Mouse (Mus musculus): ENCODE data around the gene Gm19426.

DNA sequence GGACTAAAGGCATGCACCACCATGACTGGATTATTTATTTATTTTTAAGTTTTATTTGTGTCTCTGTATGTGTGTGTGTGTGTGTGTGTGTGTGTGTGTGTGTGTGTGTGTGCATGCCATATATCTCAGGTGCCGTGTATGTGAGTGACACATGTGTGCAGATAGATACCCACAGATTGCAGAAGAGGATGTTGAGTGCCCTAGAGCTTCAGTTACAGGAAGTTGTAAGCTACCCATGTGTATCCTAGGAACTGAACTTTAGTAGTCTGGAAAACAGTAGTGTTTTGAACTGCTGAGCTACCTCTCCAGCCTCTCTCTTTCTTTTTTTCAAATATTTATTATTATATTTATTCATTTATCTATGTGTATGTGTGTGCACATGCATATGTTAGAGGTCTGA is 39.9 kb upstream of the Gm19426 start:
- TF ChIP-seq POLR2A (IDR thresholded peaks at IDR 0.05; ENCODE audit: low read depth, low read length) = no peak
- TF ChIP-seq CTCF (IDR thresholded peaks at IDR 0.05; ENCODE audit: extremely low read depth, insufficient read length, insufficient replicate concordance, low read depth, low read length) = no peak

All from small intestine, adult 2 months (tissue).